In the genomic region with DNA sequence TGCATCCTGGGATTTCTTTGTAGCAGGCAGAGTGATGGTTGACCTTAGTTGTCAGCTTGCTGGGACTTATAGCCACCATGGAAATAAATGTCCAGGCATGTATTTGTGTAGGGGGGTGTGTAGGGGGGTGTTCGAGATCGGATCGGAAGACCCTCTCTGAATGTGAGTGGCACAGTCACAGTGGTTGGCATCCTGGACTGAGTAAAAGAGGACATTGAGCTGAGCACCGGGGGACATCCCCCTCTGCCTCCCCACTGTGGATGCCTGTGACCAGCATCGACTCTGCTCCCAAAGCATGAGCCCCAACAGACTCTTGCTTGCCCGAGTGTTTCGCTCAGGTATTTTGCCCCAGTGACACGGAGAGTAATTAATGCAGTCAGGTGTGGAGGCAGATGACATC, we compare ENCODE assay signal across 25 mouse cellular contexts. TPM values are rescaled to one million over a fixed set of nuclear protein-coding genes. Genes with fewer than 3 reads are reported as not detected.
DNase-seq lines count a peak whose midpoint lies in the region; ATAC-seq and TF ChIP-seq lines count a peak whose summit lies in the region.
"Had no signal": no experiment of that assay in that cellular context is flagged by ENCODE, and none has a peak within 500 bp of the region (broad histone marks: within the 10 kb centered on the region; RNA-seq: fewer than 3 reads in every experiment).

No protein-coding gene starts in this region.

- H3K9me3 ChIP-seq in hindbrain, postnatal 0 days (ENCODE audit: low read length): no peaks in the 10 kb centered on the region
- H3K9me3 ChIP-seq in hindbrain, embryonic 13.5 days: no peaks in the 10 kb centered on the region
- no peaks in the 10 kb centered on the region for H3K9me3 ChIP-seq in kidney, embryonic 16.5 days (ENCODE audit: low read length)
- no peaks in the 10 kb centered on the region for H3K9me3 ChIP-seq in stomach, embryonic 14.5 days (ENCODE audit: control insufficient read depth, low read depth, low read length)
- H3K9me3 ChIP-seq in stomach, postnatal 0 days (ENCODE audit: control insufficient read depth, low read length): no peaks in the 10 kb centered on the region
- H3K9me3 ChIP-seq: embryonic facial prominence, embryonic 10.5 days; embryonic facial prominence, embryonic 12.5 days; forebrain, embryonic 13.5 days had no signal

- no peak overlapping the region for H3K4me2 ChIP-seq in hindbrain, postnatal 0 days (ENCODE audit: low read depth, low read length)
- no peak overlapping the region for H3K4me2 ChIP-seq in hindbrain, embryonic 13.5 days
- H3K4me2 ChIP-seq in kidney, embryonic 16.5 days (replicated peaks; ENCODE audit: low read depth, low read length): no peak overlapping the region
- H3K4me2 ChIP-seq in stomach, embryonic 14.5 days (replicated peaks; ENCODE audit: low read depth, low read length): no peak overlapping the region
- no peak overlapping the region for H3K4me2 ChIP-seq in stomach, postnatal 0 days (replicated peaks; ENCODE audit: low read depth)
- H3K4me2 ChIP-seq: embryonic facial prominence, embryonic 12.5 days; forebrain, embryonic 13.5 days had no signal

- H3K27ac ChIP-seq in gastrocnemius, adult 2 months: no peak overlapping the region
- no peak overlapping the region for H3K27ac ChIP-seq in hindbrain, postnatal 0 days
- H3K27ac ChIP-seq in hindbrain, embryonic 13.5 days: no peak overlapping the region
- no peak overlapping the region for H3K27ac ChIP-seq in kidney, embryonic 16.5 days (ENCODE audit: low read length)
- no peak overlapping the region for H3K27ac ChIP-seq in stomach, embryonic 14.5 days (ENCODE audit: low read length)
- no peak overlapping the region for H3K27ac ChIP-seq in stomach, postnatal 0 days (replicated peaks)
- H3K27ac ChIP-seq: embryonic facial prominence, embryonic 10.5 days; embryonic facial prominence, embryonic 12.5 days; forebrain, embryonic 13.5 days had no signal

- H3K36me3 ChIP-seq in hindbrain, postnatal 0 days (ENCODE audit: insufficient read depth, low read length): no peaks in the 10 kb centered on the region
- no peaks in the 10 kb centered on the region for H3K36me3 ChIP-seq in hindbrain, embryonic 13.5 days
- H3K36me3 ChIP-seq in kidney, embryonic 16.5 days (ENCODE audit: insufficient read depth, low read length): no peaks in the 10 kb centered on the region
- no peaks in the 10 kb centered on the region for H3K36me3 ChIP-seq in stomach, embryonic 14.5 days (ENCODE audit: control insufficient read depth, insufficient read depth, low read length)
- no peaks in the 10 kb centered on the region for H3K36me3 ChIP-seq in stomach, postnatal 0 days (ENCODE audit: control insufficient read depth, insufficient read depth, low read length)
- H3K36me3 ChIP-seq: embryonic facial prominence, embryonic 10.5 days; embryonic facial prominence, embryonic 12.5 days; G1E had no signal

- 0 out of 2 replicates have a peak, but pooled peaks have one; percentile 33 for ATAC-seq in hindbrain, postnatal 0 days
- no peak for ATAC-seq in hindbrain, embryonic 13.5 days (ENCODE audit: low FRiP score)
- 0 out of 2 replicates have a peak, but pooled peaks have one; percentile 52 for ATAC-seq in kidney, embryonic 16.5 days (ENCODE audit: low FRiP score, low TSS enrichment)
- ATAC-seq in stomach, embryonic 14.5 days (ENCODE audit: insufficient number of reproducible peaks, insufficient read depth, low FRiP score, low read depth): peak; percentile 23; the same call in 1 of the 2 replicates
- ATAC-seq in stomach, postnatal 0 days (ENCODE audit: low FRiP score, low TSS enrichment): no peak
- ATAC-seq: activated CD4-positive, CD25-positive, alpha-beta regulatory T cell, adult 4 months; CD4-positive, CD25-positive, alpha-beta regulatory T cell, adult 4 months; forebrain, embryonic 13.5 days; Patski had no signal

- TF ChIP-seq EP300 in stomach, postnatal 0 days (optimal IDR thresholded peaks at IDR 0.05): no peak

- H3K4me3 ChIP-seq in gastrocnemius, adult 2 months: no peak overlapping the region
- no peak overlapping the region for H3K4me3 ChIP-seq in hindbrain, postnatal 0 days (ENCODE audit: low read length)
- H3K4me3 ChIP-seq in hindbrain, embryonic 13.5 days: no peak overlapping the region
- no peak overlapping the region for H3K4me3 ChIP-seq in kidney, embryonic 16.5 days (ENCODE audit: low read length)
- H3K4me3 ChIP-seq in stomach, embryonic 14.5 days (ENCODE audit: low read depth, low read length): no peak overlapping the region
- H3K4me3 ChIP-seq in stomach, postnatal 0 days (ENCODE audit: low read depth, low read length): no peak overlapping the region
- H3K4me3 ChIP-seq: embryonic facial prominence, embryonic 10.5 days; embryonic facial prominence, embryonic 12.5 days; forebrain, embryonic 13.5 days had no signal

- peaks cover 5% of the 10 kb centered on the region; the same call in 1 of the 2 replicates for H3K4me1 ChIP-seq in hindbrain, postnatal 0 days (ENCODE audit: insufficient read depth, low read length)
- H3K4me1 ChIP-seq in hindbrain, embryonic 13.5 days (replicated peaks): 0 out of 2 replicates have a peak, but pooled peaks cover 5% of the 10 kb centered on the region
- 0 out of 2 replicates have a peak, but pooled peaks cover 7% of the 10 kb centered on the region for H3K4me1 ChIP-seq in kidney, embryonic 16.5 days (ENCODE audit: insufficient read depth, low read length)
- H3K4me1 ChIP-seq in stomach, embryonic 14.5 days (ENCODE audit: control insufficient read depth, insufficient read depth, low read length): no peaks in the 10 kb centered on the region
- no peaks in the 10 kb centered on the region for H3K4me1 ChIP-seq in stomach, postnatal 0 days (replicated peaks; ENCODE audit: control insufficient read depth, insufficient read depth)
- H3K4me1 ChIP-seq: embryonic facial prominence, embryonic 12.5 days had no signal

- peak; percentile 8 for DNase-seq in gastrocnemius, adult 2 months
- DNase-seq in gastrocnemius, postnatal 36 days: no peak
- DNase-seq in hindbrain, postnatal 0 days (ENCODE audit: low spot score): no peak
- DNase-seq in kidney, adult 11 months: no peak
- no peak for DNase-seq in stomach, postnatal 0 days (ENCODE audit: low spot score)
- DNase-seq: adrenal gland, adult 8-10 months; adrenal gland, postnatal 14 days; adrenal gland, postnatal 36 days; B cell, adult 2 months; cerebellum, adult 11-12 months; cerebellum, adult 2 months; cerebellum, adult 9-10 months; cerebellum, postnatal 10 days; cerebellum, postnatal 25 days had no signal

- no peak for TF ChIP-seq CTCF in gastrocnemius, adult 2 months (IDR thresholded peaks at IDR 0.05)
- no peak for TF ChIP-seq CTCF in hindbrain, postnatal 0 days (IDR thresholded peaks at IDR 0.05; ENCODE audit: low read depth)
- no peak for TF ChIP-seq CTCF in stomach, postnatal 0 days (IDR thresholded peaks at IDR 0.05; ENCODE audit: low read depth)

- H3K27me3 ChIP-seq in hindbrain, postnatal 0 days (ENCODE audit: insufficient read depth, low read length): no peaks in the 10 kb centered on the region
- peaks cover 16% of the 10 kb centered on the region for H3K27me3 ChIP-seq in hindbrain, embryonic 13.5 days
- H3K27me3 ChIP-seq in kidney, embryonic 16.5 days (ENCODE audit: insufficient read depth, low read length): no peaks in the 10 kb centered on the region
- no peaks in the 10 kb centered on the region for H3K27me3 ChIP-seq in stomach, embryonic 14.5 days (ENCODE audit: control insufficient read depth, insufficient read depth, low read length)
- H3K27me3 ChIP-seq in stomach, postnatal 0 days (ENCODE audit: control insufficient read depth, insufficient read depth, low read length): no peaks in the 10 kb centered on the region; the same call in 1 of the 2 replicates
- H3K27me3 ChIP-seq: CH12.LX; embryonic facial prominence, embryonic 12.5 days; Patski had no signal

- WGBS in hindbrain, postnatal 0 days: 69% methylated on average over 8 of the region's 8 CpGs
- 84% methylated on average over 8 of the region's 8 CpGs for WGBS in hindbrain, embryonic 13.5 days
- 70% methylated on average over 8 of the region's 8 CpGs for WGBS in kidney, embryonic 16.5 days
- 81% methylated on average over 8 of the region's 8 CpGs for WGBS in stomach, embryonic 14.5 days
- 72% methylated on average over 8 of the region's 8 CpGs for WGBS in stomach, postnatal 0 days

- intact Hi-C loops in gastrocnemius, adult 2 months (cut with DNase I): no loop called here
- intact Hi-C loops in gastrocnemius, postnatal 36 days (cut with DNase I): no loop called here

- no peak overlapping the region for H3K9ac ChIP-seq in hindbrain, postnatal 0 days (replicated peaks; ENCODE audit: low read length)
- no peak overlapping the region for H3K9ac ChIP-seq in hindbrain, embryonic 13.5 days
- no peak overlapping the region for H3K9ac ChIP-seq in kidney, embryonic 16.5 days (replicated peaks; ENCODE audit: low read length)
- no peak overlapping the region for H3K9ac ChIP-seq in stomach, embryonic 14.5 days (replicated peaks; ENCODE audit: low read depth, low read length)
- no peak overlapping the region for H3K9ac ChIP-seq in stomach, postnatal 0 days (ENCODE audit: low read length)
- H3K9ac ChIP-seq: embryonic facial prominence, embryonic 12.5 days; forebrain, embryonic 13.5 days had no signal

RNA-seq across cellular contexts. Expression of gene Bhlhe41, which starts 8.0 kb away (rescaled TPM):
- 10 to 100 TPM; 17.2 to 48.4 TPM for total RNA-seq in gastrocnemius, adult 2 months (2021)
- total RNA-seq in gastrocnemius, postnatal 36 days (2021): 10 to 100 TPM; 52.8 to 55.3 TPM
- total RNA-seq in hindbrain, postnatal 0 days (2014; rRNA removed): 4.9 and 6.8 TPM in 2 replicates
- 9.4 TPM in 2 replicates for polyA plus RNA-seq in hindbrain, postnatal 0 days (2015; fragmentation: Nextera tagmentation; extraction: Ambion mirVana)
- 4.0 and 4.1 TPM in 2 replicates for polyA plus RNA-seq in hindbrain, embryonic 13.5 days (2015; fragmentation: Nextera tagmentation; extraction: Ambion mirVana)
- 0.94 and 1.1 TPM in 2 replicates for polyA plus RNA-seq in kidney, embryonic 16.5 days (2015; fragmentation: Nextera tagmentation; extraction: Ambion mirVana)
- 1.6 and 1.7 TPM in 2 replicates for polyA plus RNA-seq in stomach, embryonic 14.5 days (2014; fragmentation: Nextera tagmentation; extraction: Ambion mirVana)
- polyA plus RNA-seq in stomach, postnatal 0 days (2015; fragmentation: Nextera tagmentation; extraction: Ambion mirVana): 1.3 and 1.6 TPM in 2 replicates
- polyA plus RNA-seq: G1E had no signal

RNA-seq across cellular contexts. Expression of gene Sspn, which starts 58.1 kb away (rescaled TPM):
- 10 to 100 TPM; 40.0 to 55.9 TPM for total RNA-seq in gastrocnemius, adult 2 months (2021)
- 10 to 100 TPM; 50.1 to 57.6 TPM for total RNA-seq in gastrocnemius, postnatal 36 days (2021)
- total RNA-seq in hindbrain, postnatal 0 days (2014; rRNA removed): 3.7 and 6.0 TPM in 2 replicates
- polyA plus RNA-seq in hindbrain, postnatal 0 days (2015; fragmentation: Nextera tagmentation; extraction: Ambion mirVana): 6.0 and 6.2 TPM in 2 replicates
- 3.3 and 4.4 TPM in 2 replicates for polyA plus RNA-seq in hindbrain, embryonic 13.5 days (2015; fragmentation: Nextera tagmentation; extraction: Ambion mirVana)
- 11.7 and 12.3 TPM in 2 replicates for polyA plus RNA-seq in kidney, embryonic 16.5 days (2015; fragmentation: Nextera tagmentation; extraction: Ambion mirVana)
- polyA plus RNA-seq in stomach, embryonic 14.5 days (2014; fragmentation: Nextera tagmentation; extraction: Ambion mirVana): 10.0 and 10.3 TPM in 2 replicates
- polyA plus RNA-seq in stomach, postnatal 0 days (2015; fragmentation: Nextera tagmentation; extraction: Ambion mirVana): 8.0 and 8.1 TPM in 2 replicates
- polyA plus RNA-seq: activated CD4-positive, CD25-positive, alpha-beta regulatory T cell, adult 4 months; CD4-positive, CD25-positive, alpha-beta regulatory T cell, adult 4 months; G1E had no signal

Comparison
In these comparisons a context has a peak if more than half of its experiments do, and no peak if none do; other contexts are left out.
1. ATAC-seq: peak in hindbrain, postnatal 0 days (single experiment), kidney, embryonic 16.5 days (single experiment) and stomach, embryonic 14.5 days (single experiment); none in hindbrain, embryonic 13.5 days (single experiment) and stomach, postnatal 0 days (single experiment).